In genomic region chr4:133885991-133886501, GRCm38 (mm10) we compare ENCODE assay signal across 8 mouse cellular contexts. TPM values are rescaled to one million over a fixed set of nuclear protein-coding genes. Genes with fewer than 3 reads are reported as not detected.
DNase-seq lines count a peak whose midpoint lies in the region; ATAC-seq and TF ChIP-seq lines count a peak whose summit lies in the region.

No protein-coding gene starts in this region.

- peak overlapping the region; percentile 99 for H3K4me2 ChIP-seq in forebrain, embryonic 12.5 days
- peak overlapping the region; percentile 84 for H3K4me2 ChIP-seq in midbrain, embryonic 15.5 days

- H3K9ac ChIP-seq in ES-Bruce4 (ENCODE audit: low read depth, poor library complexity, severe bottlenecking) = peak overlapping the region; percentile 85
- no peak overlapping the region for H3K9ac ChIP-seq in forebrain, embryonic 12.5 days
- no peak overlapping the region for H3K9ac ChIP-seq in midbrain, embryonic 15.5 days

- H3K4me3 ChIP-seq in ES-Bruce4 (ENCODE audit: low read depth, low read length) = peak overlapping the region; percentile 91
- H3K4me3 ChIP-seq in forebrain, embryonic 12.5 days (replicated peaks) = 0 out of 2 replicates have a peak overlapping the region, but pooled peaks have one; percentile 78
- no peak overlapping the region for H3K4me3 ChIP-seq in midbrain, embryonic 15.5 days

- DNase-seq in 3134 (ENCODE audit: extremely low read depth, insufficient read length, low spot score) = peak; percentile 52
- DNase-seq in kidney, postnatal 4 days = peak; percentile 48 to 65
- DNase-seq in frontal cortex, adult 2 months (ENCODE audit: extremely low spot score in 1 of 2, low spot score in 1 of 2) = no peak

- TF ChIP-seq CTCF in ES-Bruce4 (IDR thresholded peaks at IDR 0.05; ENCODE audit: low read depth, low read length) = no peak

- TF ChIP-seq EP300 in ES-Bruce4 (IDR thresholded peaks at IDR 0.05; ENCODE audit: insufficient read depth, low read depth, low read length) = no peak

- 19% methylated on average over 10 of the region's 10 CpGs for WGBS in forebrain, embryonic 12.5 days
- WGBS in midbrain, embryonic 15.5 days = 24% methylated on average over 10 of the region's 10 CpGs

- no peaks in the 10 kb centered on the region for H3K9me3 ChIP-seq in ES-Bruce4 (replicated peaks; ENCODE audit: control insufficient read depth, insufficient read depth, low read length, poor library complexity, severe bottlenecking)
- no peaks in the 10 kb centered on the region for H3K9me3 ChIP-seq in forebrain, embryonic 12.5 days
- H3K9me3 ChIP-seq in midbrain, embryonic 15.5 days = no peaks in the 10 kb centered on the region

- no peak for TF ChIP-seq POLR2A in ES-Bruce4 (IDR thresholded peaks at IDR 0.05; ENCODE audit: insufficient read depth, low read length)

- no peaks in the 10 kb centered on the region for H3K36me3 ChIP-seq in ES-Bruce4 (ENCODE audit: control insufficient read depth, insufficient read depth, low read length, poor library complexity, severe bottlenecking)
- H3K36me3 ChIP-seq in forebrain, embryonic 12.5 days (replicated peaks) = no peaks in the 10 kb centered on the region
- no peaks in the 10 kb centered on the region for H3K36me3 ChIP-seq in midbrain, embryonic 15.5 days (replicated peaks)

- no peak for ATAC-seq in forebrain, embryonic 12.5 days (ENCODE audit: low FRiP score)
- ATAC-seq in midbrain, embryonic 15.5 days (replicated peaks) = no peak
- no peak for ATAC-seq in inflammation-experienced regulatory T-cells, adult 6 months
- ATAC-seq in frontal cortex, adult (ENCODE audit: low TSS enrichment) = no peak

- H3K4me1 ChIP-seq in ES-Bruce4 (ENCODE audit: control insufficient read depth, insufficient read depth, low read length) = peaks cover 9% of the 10 kb centered on the region
- peaks cover 17% of the 10 kb centered on the region for H3K4me1 ChIP-seq in forebrain, embryonic 12.5 days
- peaks cover 24% of the 10 kb centered on the region for H3K4me1 ChIP-seq in midbrain, embryonic 15.5 days

- H3K27me3 ChIP-seq in ES-Bruce4 (ENCODE audit: control insufficient read depth, insufficient read depth, low read length, poor library complexity, severe bottlenecking) = no peaks in the 10 kb centered on the region
- peaks cover 13% of the 10 kb centered on the region; the same call in 1 of the 2 replicates for H3K27me3 ChIP-seq in forebrain, embryonic 12.5 days
- H3K27me3 ChIP-seq in midbrain, embryonic 15.5 days (replicated peaks) = no peaks in the 10 kb centered on the region

- H3K27ac ChIP-seq in ES-Bruce4 (ENCODE audit: insufficient read depth, low read length) = no peak overlapping the region
- H3K27ac ChIP-seq in forebrain, embryonic 12.5 days = no peak overlapping the region
- no peak overlapping the region for H3K27ac ChIP-seq in midbrain, embryonic 15.5 days

RNA-seq across cellular contexts. Expression of gene Rps6ka1, which starts 1.6 kb away (rescaled TPM):
- polyA plus RNA-seq in ES-Bruce4 (2011; ENCODE audit: insufficient read depth, insufficient read length, low read depth, missing spikeins) = 73.2 and 86.4 TPM in 2 replicates
- 22.6 and 26.0 TPM in 2 replicates for polyA plus RNA-seq in forebrain, embryonic 12.5 days (2016; fragmentation: Nextera tagmentation; extraction: Ambion mirVana)
- polyA plus RNA-seq in midbrain, embryonic 15.5 days (2015; fragmentation: Nextera tagmentation; extraction: Ambion mirVana) = 23.8 and 24.1 TPM in 2 replicates
- 100 to 1,000 TPM in 1 of 3 experiments, 10 to 100 TPM in 2; 88.8 to 145 (median 91.9) TPM for polyA plus RNA-seq in inflammation-experienced regulatory T-cells, adult 6 months (2017; shearing (Covaris generic))
- polyA plus RNA-seq in frontal cortex, adult 2 months (2012; rRNA removed) = 10.8 and 12.8 TPM in 2 replicates

Comparison
In these comparisons a context has a peak if more than half of its experiments do, and no peak if none do; other contexts are left out.
1. DNase-seq: peak in 3134 (single experiment) and kidney, postnatal 4 days (2 of 2); none in frontal cortex, adult 2 months (0 of 2).